Mouse (Mus musculus): Measurements from ENCODE around the gene Nox1.

DNA sequence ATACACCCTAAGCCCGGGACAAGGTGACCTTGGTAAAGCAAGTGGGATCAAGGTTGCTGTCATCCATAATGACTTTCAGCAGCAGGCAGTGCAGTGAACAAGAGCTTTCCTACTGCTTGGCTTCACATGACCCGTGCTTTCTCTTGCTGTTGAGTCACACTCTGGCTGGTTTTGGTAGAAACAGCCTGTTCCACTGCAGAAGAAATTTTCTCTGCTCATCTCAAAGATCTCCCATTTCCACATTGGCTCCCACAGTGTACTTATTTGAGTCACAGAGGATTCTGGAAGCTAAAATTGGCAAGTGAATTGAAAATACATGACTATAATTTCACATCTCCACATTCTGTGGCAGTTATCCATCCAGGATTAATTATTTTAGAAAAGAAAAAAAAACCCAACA, 119.1 kb downstream of the Nox1 start:
- TF ChIP-seq CTCF (IDR thresholded peaks at IDR 0.05), result no peak
- TF ChIP-seq POLR2A (IDR thresholded peaks at IDR 0.05; ENCODE audit: insufficient read depth, low read depth, low read length), result no peak
- TF ChIP-seq EP300 (IDR thresholded peaks at IDR 0.05; ENCODE audit: insufficient read depth, low read depth, low read length), result no peak

Measured in heart, adult 2 months (tissue).